Mouse (Mus musculus) liver, embryonic 11.5 days (tissue): ENCODE data around the gene Decr2. TPM values are rescaled to one million over a fixed set of nuclear protein-coding genes. Genes with fewer than 3 reads are reported as not detected.
"Not testable (repeated sequence)": the region's sequence is repeated elsewhere in the genome, so short reads cannot be mapped to it uniquely, and the experiment has no call there.

Source experiments
- ATAC-seq: fragments of 200-750 bp; cut with Nextera tagmentation; replicated peaks from 2 replicates; pipeline ENCODE4 v1.8.0; 2017; ENCODE audit warnings: moderate number of reproducible peaks, mild to moderate bottlenecking, moderate TSS enrichment, moderate library complexity; ENCODE audit not compliant: low FRiP score
- DNase-seq: peaks from one replicate; pipeline ENCODE4 v3.0.0-alpha.2; 2017; ENCODE audit warnings: low spot score
- H3K27ac ChIP-seq: fragments of 300-500 bp; sonication (generic); 2 replicates; pipeline ENCODE4 v1.5.1; 2014; ENCODE audit warnings: mild to moderate bottlenecking, low read depth, low read length, control low read depth
- H3K27me3 ChIP-seq: fragments of 300-500 bp; sonication (generic); replicated peaks from 2 replicates; pipeline ENCODE4 v1.6.1; 2014; ENCODE audit warnings: low read length, mixed read lengths; ENCODE audit not compliant: control insufficient read depth, insufficient read depth
- H3K36me3 ChIP-seq: fragments of 300-500 bp; sonication (generic); 2 replicates; pipeline ENCODE4 v1.6.1; 2014; ENCODE audit warnings: mild to moderate bottlenecking, low read length, moderate library complexity, mixed read lengths; ENCODE audit not compliant: control insufficient read depth, insufficient read depth
- H3K4me1 ChIP-seq: fragments of 300-500 bp; sonication (generic); replicated peaks from 2 replicates; pipeline ENCODE4 v1.6.1; 2014; ENCODE audit warnings: low read length, mixed read lengths; ENCODE audit not compliant: control insufficient read depth, insufficient read depth
- H3K4me2 ChIP-seq: fragments of 300-500 bp; sonication (generic); 2 replicates; pipeline ENCODE4 v1.6.1; 2014; ENCODE audit warnings: mild to moderate bottlenecking, control low read depth, moderate library complexity
- H3K4me3 ChIP-seq: fragments of 300-500 bp; sonication (generic); 2 replicates; pipeline ENCODE4 v1.5.1; 2014; ENCODE audit warnings: low read depth, low read length, control low read depth
- H3K9ac ChIP-seq: fragments of 300-500 bp; sonication (generic); 2 replicates; pipeline ENCODE4 v1.6.1; 2014; ENCODE audit warnings: low read depth, low read length, control low read depth
- H3K9me3 ChIP-seq: fragments of 300-500 bp; sonication (generic); 2 replicates; pipeline ENCODE4 v1.6.1; 2016; ENCODE audit warnings: low read length, inconsistent platforms, mixed read lengths; ENCODE audit not compliant: control insufficient read depth
- WGBS: fragments of 180-500 bp; shearing (Covaris S2); extraction: QIAGEN DNeasy Blood & Tissue Kit; methylation state at CpG from one replicate; pipeline ENCODE4 v1.1.7; 2014; 5-methylcytosine and 5-hydroxymethylcytosine counted together
- polyA plus RNA-seq: library from polyadenylated mRNA; unstranded; fragments of >200 nt; fragmentation: Nextera tagmentation; extraction: Ambion mirVana; gene quantifications from 2 replicates; pipeline ENCODE4 v1.2.1, GENCODE M21; 2014

Gene Decr2
- polyA plus RNA-seq, 1 experiment from 2014 or later = 20.1 TPM

DNA sequence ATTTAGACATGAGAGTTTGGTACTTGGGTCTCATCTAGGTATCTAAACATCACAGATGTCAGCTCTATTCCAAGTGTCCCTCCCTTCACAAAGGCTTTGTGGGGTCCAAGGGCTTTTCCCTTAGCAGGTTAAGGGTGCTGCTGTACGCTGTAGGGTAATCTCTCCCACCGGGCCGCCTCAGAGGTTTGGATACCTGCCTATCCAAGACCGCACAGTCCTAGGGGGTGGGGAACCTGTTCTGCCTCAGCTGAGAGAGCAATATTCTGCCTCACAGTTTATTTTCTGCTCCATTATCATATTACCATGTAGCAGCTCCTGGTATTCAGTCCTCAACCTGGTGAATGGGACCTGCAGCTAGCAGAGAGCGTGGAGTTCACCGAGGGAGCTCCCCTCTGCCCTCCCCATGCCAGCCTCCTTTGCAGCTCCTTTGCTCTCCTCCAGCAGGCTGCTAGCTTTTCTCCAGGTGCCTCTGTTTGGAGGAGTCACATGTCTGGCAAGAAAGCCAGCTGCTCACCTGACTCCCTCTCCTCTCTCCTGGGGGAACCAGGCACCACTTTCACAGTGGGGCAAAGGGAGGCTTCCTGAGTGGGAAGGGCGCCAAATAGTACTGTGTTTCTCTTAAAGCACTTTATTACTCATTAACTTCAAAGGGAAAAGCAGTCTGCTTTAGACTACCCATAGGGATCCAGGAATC, 25.2 kb upstream of the Decr2 start:
- no peak overlapping the region for H3K4me2 ChIP-seq
- H3K4me3 ChIP-seq = no peak overlapping the region
- no peak overlapping the region for H3K9ac ChIP-seq
- no peaks in the 10 kb centered on the region for H3K9me3 ChIP-seq
- no peak overlapping the region for H3K27ac ChIP-seq
- ATAC-seq (no peak), DNase-seq (no peak)
- H3K27me3 ChIP-seq = peaks cover 70% of the 10 kb centered on the region
- H3K36me3 ChIP-seq = no peaks in the 10 kb centered on the region
- peaks cover 15% of the 10 kb centered on the region; the same call in 1 of the 2 replicates for H3K4me1 ChIP-seq
- 80% methylated on average over 7 of the region's 7 CpGs for WGBS

DNA sequence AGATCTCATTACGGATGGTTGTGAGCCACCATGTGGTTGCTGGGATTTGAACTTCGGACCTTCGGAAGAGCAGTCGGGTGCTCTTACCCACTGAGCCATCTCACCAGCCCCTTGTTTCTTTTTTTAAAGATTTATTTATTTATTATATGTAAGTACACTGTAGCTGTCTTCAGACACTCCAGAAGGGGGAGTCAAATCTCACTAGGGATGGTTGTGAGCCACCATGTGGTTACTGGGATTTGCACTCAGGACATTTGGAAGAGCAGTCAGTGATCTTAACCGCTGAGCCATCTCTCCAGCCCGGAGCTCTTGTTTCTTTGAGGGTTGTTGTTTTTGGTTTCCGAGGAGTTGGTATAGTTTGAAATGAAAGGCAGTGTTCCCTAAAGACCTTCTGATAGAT, 24.3 kb upstream of the Decr2 start:
- not testable (repeated sequence) for H3K4me1 ChIP-seq, ATAC-seq, H3K9ac ChIP-seq, H3K9me3 ChIP-seq, H3K4me2 ChIP-seq, H3K4me3 ChIP-seq, DNase-seq, H3K36me3 ChIP-seq, H3K27ac ChIP-seq
- peaks cover 73% of the 10 kb centered on the region for H3K27me3 ChIP-seq
- WGBS = 63% methylated on average over 7 of the region's 7 CpGs

DNA sequence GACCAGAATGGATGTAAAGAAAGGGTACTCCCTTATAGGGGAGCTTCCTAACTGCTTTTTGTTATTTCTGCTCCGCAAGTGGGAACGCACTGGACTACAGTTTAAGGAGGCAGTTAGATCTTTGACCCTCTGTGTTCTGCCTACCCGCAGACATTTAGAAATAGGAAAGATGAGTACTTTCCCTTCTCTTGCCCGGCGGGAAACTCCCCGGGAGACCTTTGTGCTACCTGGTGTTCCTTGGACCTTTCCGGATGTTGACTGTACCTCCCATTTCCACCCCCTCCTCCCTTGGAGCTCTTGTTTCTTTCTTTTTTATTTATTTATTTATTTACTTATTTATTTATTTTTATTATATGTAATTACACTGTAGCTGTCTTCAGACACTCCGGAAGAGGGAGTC, 23.9 kb upstream of the Decr2 start:
- ATAC-seq = no peak
- H3K27me3 ChIP-seq = peaks cover 73% of the 10 kb centered on the region
- DNase-seq = no peak
- no peaks in the 10 kb centered on the region for H3K9me3 ChIP-seq
- no peaks in the 10 kb centered on the region for H3K36me3 ChIP-seq
- peak overlapping the region; percentile 71 for H3K9ac ChIP-seq
- no peak overlapping the region for H3K27ac ChIP-seq
- peaks cover 8% of the 10 kb centered on the region; the same call in 1 of the 2 replicates for H3K4me1 ChIP-seq
- peak overlapping the region; percentile 95 for H3K4me2 ChIP-seq
- 12% methylated on average over 8 of the region's 8 CpGs for WGBS
- peak overlapping the region; percentile 77 for H3K4me3 ChIP-seq

DNA sequence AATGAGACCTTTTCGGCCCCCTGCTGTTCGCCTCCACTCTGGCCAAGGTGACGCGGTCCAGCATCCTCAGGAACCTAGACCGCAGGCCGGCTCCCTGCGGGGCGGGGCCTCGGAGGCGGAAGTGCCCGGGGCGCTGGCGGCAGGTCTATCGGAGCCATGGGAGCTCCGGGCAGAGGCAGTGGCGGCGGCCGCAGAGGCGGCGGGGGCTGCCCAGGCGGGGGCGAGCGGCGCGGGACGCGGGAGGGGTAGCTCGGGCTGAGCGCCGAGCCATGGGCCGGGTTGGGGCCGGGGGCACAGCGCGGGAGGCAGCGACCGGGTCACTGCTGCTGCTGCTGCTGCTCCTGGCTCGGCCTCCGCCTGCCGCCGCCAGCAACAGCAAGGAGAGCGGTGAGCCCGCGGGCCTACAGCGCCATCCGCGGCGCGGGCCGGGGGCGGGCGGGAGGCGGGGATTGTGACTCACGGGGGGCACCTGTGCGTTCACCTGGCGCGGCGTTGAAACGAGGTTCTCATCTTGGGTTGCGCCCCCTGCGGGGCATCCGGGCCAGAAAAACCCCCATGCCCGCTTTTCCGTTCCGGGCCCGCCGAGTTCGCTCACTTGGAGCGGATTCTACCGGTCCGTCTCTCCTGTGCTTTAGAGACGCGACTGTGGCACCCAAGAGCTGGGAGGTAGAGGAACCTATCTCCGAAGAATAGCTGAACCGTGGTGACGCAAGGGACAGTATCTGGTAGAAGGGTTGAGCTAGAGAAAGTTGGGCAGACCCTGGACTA, 23.2 kb upstream of the Decr2 start, which contains the start of gene Tmem8:
Gene Tmem8 (plus strand): TSS at position 119 of the 768 bp plus-strand sequence.
- peak; percentile 74 for ATAC-seq
- no peaks in the 10 kb centered on the region for H3K9me3 ChIP-seq
- H3K36me3 ChIP-seq = no peaks in the 10 kb centered on the region
- H3K27me3 ChIP-seq = peaks cover 70% of the 10 kb centered on the region
- H3K4me2 ChIP-seq = peak within 1 kb of the TSS; percentile 95
- peak within 1 kb of the TSS; percentile 77 for H3K4me3 ChIP-seq
- peak; percentile 83 for DNase-seq
- H3K27ac ChIP-seq = no peak within 1 kb of the TSS
- H3K4me1 ChIP-seq = peaks cover 8% of the 10 kb centered on the region; the same call in 1 of the 2 replicates
- under 1% methylated on average over 74 of the region's 75 CpGs for WGBS
- peak within 1 kb of the TSS; percentile 71 for H3K9ac ChIP-seq

DNA sequence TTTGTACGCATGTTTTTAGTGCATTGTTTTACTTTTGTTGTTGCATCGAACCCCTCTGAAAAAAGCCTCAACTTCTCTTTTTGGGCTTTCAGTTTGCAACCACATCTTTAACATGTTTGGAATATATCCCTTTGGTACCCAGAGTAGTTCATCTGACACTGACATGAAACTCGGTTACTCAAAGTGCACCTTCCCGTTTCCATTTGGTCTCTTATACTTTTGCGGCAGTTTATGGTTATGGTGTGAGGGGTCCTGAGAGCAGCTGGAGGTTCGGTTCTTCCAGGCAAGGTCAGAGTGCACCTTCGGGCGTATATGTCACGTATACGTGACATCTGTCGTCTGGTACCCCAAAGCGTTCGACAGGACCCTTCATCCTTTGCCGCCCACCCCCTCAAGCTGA, 22.6 kb upstream of the Decr2 start:
- peak overlapping the region; percentile 95 for H3K4me2 ChIP-seq
- H3K4me3 ChIP-seq = peak overlapping the region; percentile 77
- no peak for DNase-seq
- peaks cover 6% of the 10 kb centered on the region; the same call in 1 of the 2 replicates for H3K4me1 ChIP-seq
- peaks cover 67% of the 10 kb centered on the region for H3K27me3 ChIP-seq
- 18% methylated on average over 14 of the region's 14 CpGs for WGBS
- H3K36me3 ChIP-seq = no peaks in the 10 kb centered on the region
- peak overlapping the region; percentile 71 for H3K9ac ChIP-seq
- ATAC-seq = no peak
- no peak overlapping the region for H3K27ac ChIP-seq
- H3K9me3 ChIP-seq = no peaks in the 10 kb centered on the region

DNA sequence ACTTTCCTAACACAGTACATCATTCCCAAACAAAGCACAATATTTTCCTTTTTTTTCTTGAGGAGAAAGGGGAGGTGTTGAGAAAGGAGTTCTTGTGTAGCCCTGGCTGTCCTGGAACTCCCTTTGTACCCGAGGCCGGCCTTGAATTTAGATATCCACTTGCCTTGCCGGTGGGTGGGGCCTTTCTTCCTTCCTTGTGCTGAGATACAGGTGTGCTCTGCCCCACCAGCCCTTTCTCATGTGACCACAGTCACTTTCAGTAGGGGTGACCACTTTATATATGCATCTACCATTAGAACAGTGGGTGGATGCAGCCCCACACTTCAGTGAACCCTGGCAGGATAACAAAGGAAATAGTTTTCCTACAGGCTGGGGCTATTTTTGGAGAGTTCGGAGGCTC, 21.6 kb upstream of the Decr2 start:
- ATAC-seq = no peak
- Histone ChIP-seq H3K4me3 (no peak overlapping the region), H3K4me1 (peaks cover 6% of the 10 kb centered on the region; the same call in 1 of the 2 replicates), H3K9me3 (no peaks in the 10 kb centered on the region), H3K27me3 (peaks cover 60% of the 10 kb centered on the region), H3K9ac (no peak overlapping the region), H3K27ac (no peak overlapping the region), H3K4me2 (no peak overlapping the region), H3K36me3 (no peaks in the 10 kb centered on the region)
- 42% methylated on average over 4 of the region's 4 CpGs for WGBS
- DNase-seq = no peak

DNA sequence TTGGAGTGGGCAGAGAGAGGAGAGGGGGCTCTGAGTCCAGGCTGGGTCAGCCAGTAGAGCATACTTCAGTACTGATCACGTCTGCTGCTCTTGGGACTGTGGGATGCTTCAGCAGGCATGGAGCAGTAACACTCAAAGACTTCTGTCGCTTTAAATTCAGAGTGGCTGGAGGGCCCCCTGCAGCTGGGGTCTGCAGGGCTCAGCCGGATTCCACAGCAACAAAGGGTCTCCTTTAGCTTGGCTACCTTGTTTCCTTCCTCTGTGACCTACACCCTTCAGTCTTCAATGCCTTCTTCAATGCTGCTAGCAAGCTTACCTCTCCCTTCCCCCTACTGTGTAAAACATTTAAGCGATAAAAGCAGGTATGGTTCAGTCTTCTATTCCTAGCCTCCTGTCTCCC, 20.9 kb upstream of the Decr2 start:
- DNase-seq = no peak
- H3K4me3 ChIP-seq = no peak overlapping the region
- no peak overlapping the region for H3K27ac ChIP-seq
- peaks cover 6% of the 10 kb centered on the region; the same call in 1 of the 2 replicates for H3K4me1 ChIP-seq
- no peaks in the 10 kb centered on the region for H3K36me3 ChIP-seq
- H3K9me3 ChIP-seq = no peaks in the 10 kb centered on the region
- WGBS = 10% methylated on average over 4 of the region's 4 CpGs
- ATAC-seq = no peak
- no peak overlapping the region for H3K9ac ChIP-seq
- no peak overlapping the region for H3K4me2 ChIP-seq
- peaks cover 54% of the 10 kb centered on the region for H3K27me3 ChIP-seq

DNA sequence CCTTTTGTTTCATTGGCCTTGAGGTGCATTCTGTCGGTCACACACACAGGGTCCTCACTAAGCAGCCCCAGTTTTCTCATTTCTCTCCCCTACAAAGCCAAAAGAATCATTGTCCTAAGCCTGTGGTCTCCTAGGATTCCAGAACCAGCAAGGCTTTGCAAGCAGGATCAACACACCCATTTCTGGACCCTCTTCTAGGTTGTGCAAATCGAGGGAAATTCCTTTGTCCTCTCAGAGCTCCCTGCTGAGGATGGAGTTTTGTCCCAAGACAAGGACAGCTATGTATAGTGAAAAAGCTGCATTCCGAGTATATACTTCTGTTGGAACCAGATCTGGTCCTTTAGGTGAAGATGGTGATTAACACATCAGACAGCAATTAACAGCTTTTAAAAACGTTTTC, 20.0 kb upstream of the Decr2 start:
- DNase-seq (no peak), ATAC-seq (no peak)
- Histone ChIP-seq H3K4me2 (no peak overlapping the region), H3K4me3 (no peak overlapping the region), H3K4me1 (peaks cover 6% of the 10 kb centered on the region; the same call in 1 of the 2 replicates), H3K9ac (no peak overlapping the region), H3K9me3 (no peaks in the 10 kb centered on the region), H3K27me3 (peaks cover 46% of the 10 kb centered on the region), H3K27ac (no peak overlapping the region), H3K36me3 (no peaks in the 10 kb centered on the region)
- WGBS = 37% methylated on average over 4 of the region's 4 CpGs
